Mouse (Mus musculus): ENCODE measurements at regions not wholly inside any gene's neighbourhood (a gene's known extent, or its start where the extent isn't known, plus 50 kb on each side); places are given as distances from the start of the nearest gene placed in this dataset.

GRCm38 (mm10) chr5:138875180-138876076 is 55.5 kb downstream of the Gm5294 start:
- DNase-seq (ENCODE audit: low spot score in 2 of 2), result peak in 1 of 2 experiments; percentile 45

DNA sequence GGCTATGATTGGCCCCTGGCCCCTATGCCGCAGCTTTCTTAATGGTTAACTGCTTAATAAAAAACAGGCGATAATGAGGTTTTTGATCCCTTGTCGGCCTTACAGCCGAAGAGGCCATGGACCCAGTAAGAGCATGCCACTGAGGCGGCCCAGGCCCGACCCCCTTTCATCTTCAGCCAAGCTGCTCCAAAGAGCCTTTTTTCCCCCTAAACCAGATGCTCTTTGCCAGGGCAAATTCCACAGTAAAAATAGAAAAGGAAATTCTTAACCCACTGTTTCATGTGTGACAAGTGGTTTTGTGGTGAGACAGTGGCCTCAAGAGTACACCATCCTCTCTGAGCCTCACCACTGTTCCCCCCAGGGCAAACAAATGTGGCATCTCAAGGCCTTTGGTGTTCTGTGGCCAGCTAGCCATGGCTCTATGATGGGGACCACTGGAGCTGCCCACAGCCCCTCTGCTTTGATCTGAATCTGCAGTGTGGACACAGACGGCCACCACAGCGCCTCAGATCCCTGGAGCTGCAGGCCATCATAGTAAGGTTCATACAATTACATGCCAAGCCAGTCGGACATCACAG is 61.9 kb downstream of the Gm5294 start:
- DNase-seq (ENCODE audit: low spot score in 2 of 2), result no peak

- DNase-seq (ENCODE audit: low spot score in 2 of 2), result no peak
These were observed 63.7 kb downstream of the Gm5294 start for GRCm38 (mm10) chr5:138883573-138883972.

GRCm38 (mm10) chr5:138885905-138886304 is 66.0 kb downstream of the Gm5294 start:
- DNase-seq (ENCODE audit: low spot score in 2 of 2), result no peak

- DNase-seq (ENCODE audit: low spot score in 2 of 2), result no peak
These were observed 68.9 kb downstream of the Gm5294 start for GRCm38 (mm10) chr5:138888749-138889148.

- peak in 1 of 2 experiments; percentile 44 for DNase-seq (ENCODE audit: low spot score in 2 of 2)
These were observed 69.9 kb downstream of the Gm5294 start for GRCm38 (mm10) chr5:138889760-138890159.

GRCm38 (mm10) chr5:138894496-138894895 is 74.6 kb downstream of the Gm5294 start:
- no peak for DNase-seq (ENCODE audit: low spot score in 2 of 2)

- DNase-seq (ENCODE audit: low spot score in 2 of 2), result no peak
These were observed 77.4 kb downstream of the Gm5294 start for GRCm38 (mm10) chr5:138897255-138897654.

GRCm38 (mm10) chr5:138898440-138898839 is 78.6 kb downstream of the Gm5294 start:
- DNase-seq (ENCODE audit: low spot score in 2 of 2), result no peak

- no peak for DNase-seq (ENCODE audit: low spot score in 2 of 2)
These were observed 81.2 kb downstream of the Gm5294 start for GRCm38 (mm10) chr5:138900952-138901599.

DNA sequence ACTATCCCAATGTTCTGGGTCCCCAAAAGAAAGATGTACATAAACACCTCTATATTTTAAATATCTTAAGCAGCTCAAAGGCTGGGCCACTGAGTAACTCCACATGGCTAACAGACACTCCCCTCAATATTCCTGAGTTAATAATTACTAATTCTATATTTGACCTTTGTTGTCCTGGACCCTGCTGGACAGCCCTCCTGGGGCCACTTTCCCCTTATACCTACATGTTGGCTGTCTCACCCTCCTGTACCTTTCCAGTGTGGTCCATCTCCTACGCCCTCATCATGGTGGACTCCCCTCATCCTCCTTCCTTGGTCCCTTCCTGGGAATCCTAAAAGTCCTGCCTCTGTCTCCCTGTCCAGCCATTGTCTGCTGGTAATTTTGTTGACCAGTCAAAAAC is 82.4 kb downstream of the Gm5294 start:
- DNase-seq (ENCODE audit: low spot score in 2 of 2), result no peak

- DNase-seq (ENCODE audit: low spot score in 2 of 2), result no peak
These were observed 85.1 kb downstream of the Pdgfa start for GRCm38 (mm10) chr5:138911769-138912710.

GRCm38 (mm10) chr5:138912711-138913105 is 84.5 kb downstream of the Pdgfa start:
- no peak for DNase-seq (ENCODE audit: low spot score in 2 of 2)

GRCm38 (mm10) chr5:138915068-138915467 is 82.1 kb downstream of the Pdgfa start:
- no peak for DNase-seq (ENCODE audit: low spot score in 2 of 2)

GRCm38 (mm10) chr5:138915496-138915895 is 81.7 kb downstream of the Pdgfa start:
- DNase-seq (ENCODE audit: low spot score in 2 of 2), result no peak

DNA sequence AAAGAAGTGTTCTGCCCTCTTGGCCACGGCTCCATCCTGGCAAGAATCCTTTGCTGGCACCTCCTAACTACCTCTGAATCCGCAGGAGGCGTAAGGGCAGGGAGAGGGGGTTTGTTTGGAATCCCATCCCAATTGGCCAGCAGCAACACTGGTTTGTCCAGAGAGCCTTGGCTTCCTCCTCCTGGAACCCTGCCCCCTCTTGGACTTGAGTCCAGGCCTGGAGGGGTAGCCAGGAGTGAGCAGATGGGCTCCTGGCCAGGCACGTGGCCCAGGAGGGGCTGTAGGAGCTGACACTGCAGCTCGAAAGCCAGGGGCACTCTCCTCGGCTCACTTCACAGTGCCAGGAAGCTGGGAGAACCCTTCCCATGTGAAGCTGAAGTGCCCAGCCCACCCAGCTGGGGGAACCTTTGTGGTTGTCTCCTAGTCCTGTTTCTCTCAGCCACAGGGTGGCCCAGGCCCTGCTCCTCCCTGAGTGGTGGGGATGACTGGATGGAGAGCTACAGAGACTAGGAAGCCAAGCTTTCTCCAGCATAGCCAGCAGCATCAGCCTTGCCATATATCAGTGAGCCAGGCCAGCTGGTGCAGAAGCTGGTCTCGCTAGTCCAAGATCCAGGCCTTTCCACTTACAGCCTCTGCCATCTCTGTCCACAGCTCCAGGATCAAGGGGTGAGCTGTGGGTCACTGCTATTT is 76.9 kb downstream of the Pdgfa start:
- peak; percentile 68 to 71 for DNase-seq (ENCODE audit: low spot score in 2 of 2)

GRCm38 (mm10) chr5:138922116-138922515 is 75.1 kb downstream of the Pdgfa start:
- DNase-seq (ENCODE audit: low spot score in 2 of 2), result no peak

Data from urinary bladder, postnatal 4 days (tissue).